Mouse (Mus musculus) hindbrain, embryonic 14.5 days (tissue): Measurements from ENCODE around the gene Cep83. TPM values are rescaled to one million over a fixed set of nuclear protein-coding genes. Genes with fewer than 3 reads are reported as not detected.
A peak's percentile ranks its signal among the peaks of the same experiment; 100 is the strongest.

ENCODE experiments used
- ATAC-seq: fragments of 200-750 bp; cut with Nextera tagmentation; 2 replicates; pipeline ENCODE4 v1.8.0; 2017; ENCODE audit warnings: moderate number of reproducible peaks, mild to moderate bottlenecking, moderate TSS enrichment, moderate library complexity; ENCODE audit not compliant: low FRiP score
- DNase-seq: peaks from one replicate; pipeline ENCODE4 v3.0.0-alpha.2; 2015; ENCODE audit warnings: low spot score
- H3K27ac ChIP-seq: fragments of 300-500 bp; sonication (generic); 2 replicates; pipeline ENCODE4 v1.5.1; 2014; ENCODE audit warnings: mild to moderate bottlenecking, moderate library complexity
- H3K27me3 ChIP-seq: fragments of 300-500 bp; sonication (generic); 2 replicates; pipeline ENCODE4 v1.6.1; 2014; ENCODE audit warnings: mild to moderate bottlenecking, low read length, mixed read lengths; ENCODE audit not compliant: control insufficient read depth, insufficient read depth
- H3K36me3 ChIP-seq: fragments of 300-500 bp; sonication (generic); replicated peaks from 2 replicates; pipeline ENCODE4 v1.6.1; 2014; ENCODE audit not compliant: control insufficient read depth, insufficient read depth
- H3K4me1 ChIP-seq: fragments of 300-500 bp; sonication (generic); replicated peaks from 2 replicates; pipeline ENCODE4 v1.6.1; 2014; ENCODE audit warnings: antibody characterized with exemption, low read length, mixed read lengths; ENCODE audit not compliant: control insufficient read depth, insufficient read depth
- H3K4me2 ChIP-seq: fragments of 300-500 bp; sonication (generic); replicated peaks from 2 replicates; pipeline ENCODE4 v1.6.1; 2014; ENCODE audit warnings: mild to moderate bottlenecking, moderate library complexity
- H3K4me3 ChIP-seq: fragments of 300-500 bp; sonication (generic); replicated peaks from 2 replicates; pipeline ENCODE4 v1.5.1; 2014; ENCODE audit warnings: mild to moderate bottlenecking, low read length
- H3K9ac ChIP-seq: fragments of 300-500 bp; sonication (generic); 2 replicates; pipeline ENCODE4 v1.6.1; 2014
- H3K9me3 ChIP-seq: fragments of 300-500 bp; sonication (generic); 2 replicates; pipeline ENCODE4 v1.6.1; 2016; ENCODE audit warnings: low read length; ENCODE audit not compliant: control insufficient read depth
- WGBS: fragments of 180-500 bp; shearing (Covaris S2); extraction: QIAGEN DNeasy Blood & Tissue Kit; methylation state at CpG from one replicate; pipeline ENCODE4 v1.1.7; 2014; 5-methylcytosine and 5-hydroxymethylcytosine counted together
- polyA plus RNA-seq: library from polyadenylated mRNA; unstranded; fragments of >200 nt; fragmentation: Nextera tagmentation; extraction: Ambion mirVana; gene quantifications from 2 replicates; pipeline ENCODE4 v1.2.1, GENCODE M21; 2014

The Cep83 gene
- polyA plus RNA-seq, 1 experiment from 2014 or later: 20.6 TPM

GRCm38 (mm10) chr10:94794666-94795244, 106.3 kb downstream of the Cep83 start:
- H3K27me3 ChIP-seq: no peaks in the 10 kb centered on the region
- H3K36me3 ChIP-seq: peaks cover 72% of the 10 kb centered on the region
- H3K4me1 ChIP-seq: no peaks in the 10 kb centered on the region
- ATAC-seq: no peak
- H3K9me3 ChIP-seq: no peaks in the 10 kb centered on the region
- H3K4me3 ChIP-seq: no peak overlapping the region
- DNase-seq: no peak
- no peak overlapping the region for H3K4me2 ChIP-seq
- no peak overlapping the region for H3K9ac ChIP-seq
- H3K27ac ChIP-seq: no peak overlapping the region
- 88% methylated on average over 5 of the region's 5 CpGs for whole genome bisulfite sequencing

- no peak overlapping the region for H3K27ac ChIP-seq
- no peak overlapping the region for H3K4me2 ChIP-seq
- H3K9ac ChIP-seq: no peak overlapping the region
- no peaks in the 10 kb centered on the region for H3K9me3 ChIP-seq
- no peaks in the 10 kb centered on the region for H3K4me1 ChIP-seq
- no peak for DNase-seq
- peaks cover 50% of the 10 kb centered on the region for H3K36me3 ChIP-seq
- ATAC-seq: no peak
- 89% methylated on average over 5 of the region's 5 CpGs for WGBS
- H3K27me3 ChIP-seq: no peaks in the 10 kb centered on the region
- no peak overlapping the region for H3K4me3 ChIP-seq
Measured at GRCm38 (mm10) chr10:94798128-94798527, 109.7 kb downstream of the Cep83 start.

- H3K9ac ChIP-seq: no peak overlapping the region
- no peak overlapping the region for H3K4me2 ChIP-seq
- peaks cover 35% of the 10 kb centered on the region for H3K36me3 ChIP-seq
- no peak overlapping the region for H3K27ac ChIP-seq
- DNase-seq: no peak
- no peaks in the 10 kb centered on the region for H3K27me3 ChIP-seq
- H3K4me1 ChIP-seq: 0 out of 2 replicates have a peak, but pooled peaks cover 3% of the 10 kb centered on the region
- no peaks in the 10 kb centered on the region for H3K9me3 ChIP-seq
- no peak for ATAC-seq
- H3K4me3 ChIP-seq: no peak overlapping the region
- 27% methylated on average over 2 of the region's 2 CpGs for WGBS
Measured at GRCm38 (mm10) chr10:94799485-94800239, 111.2 kb downstream of the Cep83 start.

- ATAC-seq: no peak
- Histone ChIP-seq H3K27ac (no peak overlapping the region), H3K4me2 (no peak overlapping the region), H3K9ac (no peak overlapping the region), H3K36me3 (peaks cover 25% of the 10 kb centered on the region), H3K4me3 (no peak overlapping the region), H3K9me3 (no peaks in the 10 kb centered on the region), H3K4me1 (0 out of 2 replicates have a peak, but pooled peaks cover 3% of the 10 kb centered on the region), H3K27me3 (no peaks in the 10 kb centered on the region)
- 89% methylated on average over 7 of the region's 7 CpGs for WGBS
- DNase-seq: no peak
Measured at GRCm38 (mm10) chr10:94800677-94801354, 112.4 kb downstream of the Cep83 start.

- no peak overlapping the region for H3K9ac ChIP-seq
- no peak overlapping the region for H3K27ac ChIP-seq
- no peaks in the 10 kb centered on the region for H3K9me3 ChIP-seq
- H3K4me2 ChIP-seq: no peak overlapping the region
- 91% methylated on average over 10 of the region's 10 CpGs for WGBS
- H3K36me3 ChIP-seq: peaks cover 5% of the 10 kb centered on the region; the same call in 1 of the 2 replicates
- ATAC-seq (no peak), DNase-seq (no peak)
- H3K4me3 ChIP-seq: no peak overlapping the region
- 0 out of 2 replicates have a peak, but pooled peaks cover 3% of the 10 kb centered on the region for H3K4me1 ChIP-seq
- H3K27me3 ChIP-seq: no peaks in the 10 kb centered on the region
Measured at GRCm38 (mm10) chr10:94804029-94804908, 115.8 kb downstream of the Cep83 start.

GRCm38 (mm10) chr10:94804909-94805220, 116.4 kb downstream of the Cep83 start:
- Histone ChIP-seq H3K4me3 (no peak overlapping the region), H3K4me1 (0 out of 2 replicates have a peak, but pooled peaks cover 3% of the 10 kb centered on the region), H3K9ac (no peak overlapping the region), H3K36me3 (peaks cover 5% of the 10 kb centered on the region), H3K27ac (no peak overlapping the region), H3K4me2 (no peak overlapping the region), H3K9me3 (no peaks in the 10 kb centered on the region), H3K27me3 (no peaks in the 10 kb centered on the region)
- 97% methylated on average over 1 of the region's 1 CpGs for WGBS
- ATAC-seq (no peak), DNase-seq (no peak)

GRCm38 (mm10) chr10:94807323-94807722, 118.9 kb downstream of the Cep83 start:
- H3K27ac ChIP-seq: no peak overlapping the region
- DNase-seq (no peak), ATAC-seq (no peak)
- H3K36me3 ChIP-seq: peaks cover 12% of the 10 kb centered on the region
- no peak overlapping the region for H3K4me3 ChIP-seq
- H3K4me2 ChIP-seq: no peak overlapping the region
- H3K4me1 ChIP-seq: 0 out of 2 replicates have a peak, but pooled peaks cover 4% of the 10 kb centered on the region
- no peaks in the 10 kb centered on the region for H3K27me3 ChIP-seq
- H3K9me3 ChIP-seq: no peaks in the 10 kb centered on the region
- WGBS: 78% methylated on average over 7 of the region's 7 CpGs
- H3K9ac ChIP-seq: no peak overlapping the region

GRCm38 (mm10) chr10:94808275-94808674, 119.8 kb downstream of the Cep83 start:
- H3K9ac ChIP-seq: no peak overlapping the region
- H3K27me3 ChIP-seq: no peaks in the 10 kb centered on the region
- 0 out of 2 replicates have a peak, but pooled peaks cover 9% of the 10 kb centered on the region for H3K4me1 ChIP-seq
- no peak for DNase-seq
- no peak overlapping the region for H3K4me2 ChIP-seq
- no peaks in the 10 kb centered on the region for H3K9me3 ChIP-seq
- H3K36me3 ChIP-seq: peaks cover 12% of the 10 kb centered on the region; the same call in 1 of the 2 replicates
- peak; percentile 46; the same call in 1 of the 2 replicates for ATAC-seq
- H3K4me3 ChIP-seq: no peak overlapping the region
- 69% methylated on average over 6 of the region's 6 CpGs for WGBS
- H3K27ac ChIP-seq: no peak overlapping the region
